Mouse (Mus musculus): Measurements from ENCODE around the gene Slc6a6. TPM values are rescaled to one million over a fixed set of nuclear protein-coding genes. Genes with fewer than 3 reads are reported as not detected.
A peak's percentile ranks its signal among the peaks of the same experiment; 100 is the strongest.

Gene Slc6a6
- polyA plus RNA-seq, 1 experiment: 98.2 TPM

GRCm38 (mm10) chr6:91681841-91682240, 2.0 kb upstream of the Slc6a6 start:
- Histone ChIP-seq H3K4me3 (no peak overlapping the region), H3K36me3 (ENCODE audit: control insufficient read depth, insufficient read depth) (no peaks in the 10 kb centered on the region), H3K79me2 (ENCODE audit: control insufficient read depth, insufficient read depth) (peaks cover 28% of the 10 kb centered on the region), H3K4me2 (ENCODE audit: low read depth) (no peak overlapping the region), H3ac (ENCODE audit: control insufficient read depth, insufficient read length) (no peak overlapping the region), H3K27me3 (ENCODE audit: control insufficient read depth, insufficient read depth, insufficient read length) (no peaks in the 10 kb centered on the region)
- TF ChIP-seq E2F4 (IDR thresholded peaks at IDR 0.05; ENCODE audit: insufficient read depth) (no peak), USF1 (IDR thresholded peaks at IDR 0.05; ENCODE audit: low read depth) (no peak), SRF (IDR thresholded peaks at IDR 0.05; ENCODE audit: control insufficient read depth, insufficient read length, low read depth) (no peak), POLR2A (IDR thresholded peaks at IDR 0.05; ENCODE audit: insufficient read length, low read depth) (no peak), MAX (IDR thresholded peaks at IDR 0.05; ENCODE audit: low read depth) (no peak), POLR2AphosphoS2 (IDR thresholded peaks at IDR 0.05; ENCODE audit: insufficient read length, low read depth) (no peak), MYOD1 (IDR thresholded peaks at IDR 0.05; ENCODE audit: control insufficient read depth in 1 of 3, insufficient read length in 2 of 3, low read depth in 2 of 3) (no peak), TCF3 (IDR thresholded peaks at IDR 0.05; ENCODE audit: insufficient read length, low read depth) (no peak), TCF12 (IDR thresholded peaks at IDR 0.05; ENCODE audit: insufficient read depth, poor library complexity, severe bottlenecking) (no peak), CEBPB (IDR thresholded peaks at IDR 0.05; ENCODE audit: insufficient read depth, poor library complexity, severe bottlenecking) (no peak), REST (IDR thresholded peaks at IDR 0.05; ENCODE audit: insufficient read depth, insufficient read length) (no peak), MYOG (IDR thresholded peaks at IDR 0.05; ENCODE audit: control insufficient read depth in 1 of 3, insufficient read depth in 1 of 3, insufficient read length in 2 of 3, low read depth in 2 of 3) (no peak)

GRCm38 (mm10) chr6:91683121-91683520, 732 bp upstream of the Slc6a6 start:
- TF ChIP-seq MYOD1 (IDR thresholded peaks at IDR 0.05; ENCODE audit: control insufficient read depth in 1 of 3, insufficient read length in 2 of 3, low read depth in 2 of 3) (peak in 1 of 3 experiments; percentile 47), MYOG (IDR thresholded peaks at IDR 0.05; ENCODE audit: control insufficient read depth in 1 of 3, insufficient read depth in 1 of 3, insufficient read length in 2 of 3, low read depth in 2 of 3) (no peak)
- H3K4me3 ChIP-seq: peak overlapping the region; percentile 100
- H3K27me3 ChIP-seq (ENCODE audit: control insufficient read depth, insufficient read depth, insufficient read length): no peaks in the 10 kb centered on the region
- H3K4me2 ChIP-seq (ENCODE audit: low read depth): no peak overlapping the region
- no peak overlapping the region for H3ac ChIP-seq (ENCODE audit: control insufficient read depth, insufficient read length)
- H3K36me3 ChIP-seq (ENCODE audit: control insufficient read depth, insufficient read depth): no peaks in the 10 kb centered on the region
- H3K79me2 ChIP-seq (ENCODE audit: control insufficient read depth, insufficient read depth): peaks cover 41% of the 10 kb centered on the region

- Histone ChIP-seq H3ac (ENCODE audit: control insufficient read depth, insufficient read length) (peak overlapping the region; percentile 91), H3K79me2 (ENCODE audit: control insufficient read depth, insufficient read depth) (peaks cover 54% of the 10 kb centered on the region), H3K4me3 (peak overlapping the region; percentile 100), H3K4me2 (ENCODE audit: low read depth) (peak overlapping the region; percentile 90), H3K27me3 (ENCODE audit: control insufficient read depth, insufficient read depth, insufficient read length) (no peaks in the 10 kb centered on the region), H3K36me3 (ENCODE audit: control insufficient read depth, insufficient read depth) (no peaks in the 10 kb centered on the region)
- TF ChIP-seq E2F4 (IDR thresholded peaks at IDR 0.05; ENCODE audit: insufficient read depth): no peak
- TF ChIP-seq REST (IDR thresholded peaks at IDR 0.05; ENCODE audit: insufficient read depth, insufficient read length): no peak
- peak; percentile 17 for TF ChIP-seq POLR2AphosphoS2 (IDR thresholded peaks at IDR 0.05; ENCODE audit: insufficient read length, low read depth)
- TF ChIP-seq MYOD1 (IDR thresholded peaks at IDR 0.05; ENCODE audit: control insufficient read depth in 1 of 3, insufficient read length in 2 of 3, low read depth in 2 of 3): peak in 1 of 3 experiments; percentile 18
- no peak for TF ChIP-seq MYOG (IDR thresholded peaks at IDR 0.05; ENCODE audit: control insufficient read depth in 1 of 3, insufficient read depth in 1 of 3, insufficient read length in 2 of 3, low read depth in 2 of 3)
- TF ChIP-seq TCF3 (IDR thresholded peaks at IDR 0.05; ENCODE audit: insufficient read length, low read depth): no peak
- TF ChIP-seq MAX (IDR thresholded peaks at IDR 0.05; ENCODE audit: low read depth): no peak
- peak; percentile 39 for TF ChIP-seq POLR2A (IDR thresholded peaks at IDR 0.05; ENCODE audit: insufficient read length, low read depth)
- TF ChIP-seq USF1 (IDR thresholded peaks at IDR 0.05; ENCODE audit: low read depth): no peak
- no peak for TF ChIP-seq CEBPB (IDR thresholded peaks at IDR 0.05; ENCODE audit: insufficient read depth, poor library complexity, severe bottlenecking)
- TF ChIP-seq SRF (IDR thresholded peaks at IDR 0.05; ENCODE audit: control insufficient read depth, insufficient read length, low read depth): no peak
- TF ChIP-seq TCF12 (IDR thresholded peaks at IDR 0.05; ENCODE audit: insufficient read depth, poor library complexity, severe bottlenecking): no peak
Measured at GRCm38 (mm10) chr6:91684474-91684829, 599 bp downstream of the Slc6a6 start.

- Histone ChIP-seq H3K4me3 (peak overlapping the region; percentile 100), H3K79me2 (ENCODE audit: control insufficient read depth, insufficient read depth) (peaks cover 59% of the 10 kb centered on the region), H3K36me3 (ENCODE audit: control insufficient read depth, insufficient read depth) (no peaks in the 10 kb centered on the region), H3K4me2 (ENCODE audit: low read depth) (peak overlapping the region; percentile 90), H3K27me3 (ENCODE audit: control insufficient read depth, insufficient read depth, insufficient read length) (no peaks in the 10 kb centered on the region), H3ac (ENCODE audit: control insufficient read depth, insufficient read length) (peak overlapping the region; percentile 91)
- TF ChIP-seq TCF3 (IDR thresholded peaks at IDR 0.05; ENCODE audit: insufficient read length, low read depth): no peak
- TF ChIP-seq CEBPB (IDR thresholded peaks at IDR 0.05; ENCODE audit: insufficient read depth, poor library complexity, severe bottlenecking): no peak
- no peak for TF ChIP-seq MYOD1 (IDR thresholded peaks at IDR 0.05; ENCODE audit: control insufficient read depth in 1 of 3, insufficient read length in 2 of 3, low read depth in 2 of 3)
- TF ChIP-seq TCF12 (IDR thresholded peaks at IDR 0.05; ENCODE audit: insufficient read depth, poor library complexity, severe bottlenecking): no peak
- no peak for TF ChIP-seq SRF (IDR thresholded peaks at IDR 0.05; ENCODE audit: control insufficient read depth, insufficient read length, low read depth)
- peak; percentile 13 for TF ChIP-seq POLR2A (IDR thresholded peaks at IDR 0.05; ENCODE audit: insufficient read length, low read depth)
- TF ChIP-seq MAX (IDR thresholded peaks at IDR 0.05; ENCODE audit: low read depth): no peak
- TF ChIP-seq REST (IDR thresholded peaks at IDR 0.05; ENCODE audit: insufficient read depth, insufficient read length): no peak
- peak; percentile 51 for TF ChIP-seq POLR2AphosphoS2 (IDR thresholded peaks at IDR 0.05; ENCODE audit: insufficient read length, low read depth)
- no peak for TF ChIP-seq USF1 (IDR thresholded peaks at IDR 0.05; ENCODE audit: low read depth)
- TF ChIP-seq MYOG (IDR thresholded peaks at IDR 0.05; ENCODE audit: control insufficient read depth in 1 of 3, insufficient read depth in 1 of 3, insufficient read length in 2 of 3, low read depth in 2 of 3): peak in 1 of 3 experiments; percentile 7
- no peak for TF ChIP-seq E2F4 (IDR thresholded peaks at IDR 0.05; ENCODE audit: insufficient read depth)
Measured at GRCm38 (mm10) chr6:91684831-91685532, 1.1 kb downstream of the Slc6a6 start.

All from myocyte (in vitro differentiated cells).